Mouse (Mus musculus) limb, embryonic 11.5 days (tissue): ENCODE measurements around the gene Lax1. TPM values are rescaled to one million over a fixed set of nuclear protein-coding genes. Genes with fewer than 3 reads are reported as not detected.

Experiments
- ATAC-seq: fragments of 200-750 bp; cut with Nextera tagmentation; 2 replicates; pipeline ENCODE4 v1.8.0; 2017; ENCODE audit warnings: low read depth; ENCODE audit not compliant: insufficient number of reproducible peaks, low FRiP score, low TSS enrichment
- DNase-seq: peaks from one replicate; pipeline ENCODE4 v3.0.0-alpha.2; 2015; ENCODE audit warnings: low spot score
- H3K27ac ChIP-seq: fragments of 300-500 bp; sonication (generic); replicated peaks from 2 replicates; pipeline ENCODE4 v1.5.1; 2014; ENCODE audit warnings: low read depth, mild to moderate bottlenecking, low read length
- H3K27me3 ChIP-seq: fragments of 300-500 bp; sonication (generic); 2 replicates; pipeline ENCODE4 v1.6.1; 2014; ENCODE audit warnings: mild to moderate bottlenecking, low read length, mixed read lengths; ENCODE audit not compliant: control insufficient read depth, insufficient read depth
- H3K36me3 ChIP-seq: fragments of 300-500 bp; sonication (generic); 2 replicates; pipeline ENCODE4 v1.6.1; 2014; ENCODE audit warnings: mild to moderate bottlenecking, low read length, moderate library complexity, mixed read lengths; ENCODE audit not compliant: control insufficient read depth, insufficient read depth
- H3K4me1 ChIP-seq: fragments of 300-500 bp; sonication (generic); 2 replicates; pipeline ENCODE4 v1.6.1; 2014; ENCODE audit warnings: low read length, mixed read lengths; ENCODE audit not compliant: control insufficient read depth, insufficient read depth
- H3K4me2 ChIP-seq: fragments of 300-500 bp; sonication (generic); 2 replicates; pipeline ENCODE4 v1.6.1; 2014; ENCODE audit warnings: low read depth, mild to moderate bottlenecking, moderate library complexity; ENCODE audit not compliant: severe bottlenecking
- H3K4me3 ChIP-seq: fragments of 300-500 bp; sonication (generic); 2 replicates; pipeline ENCODE4 v1.5.1; 2014; ENCODE audit warnings: low read depth, low read length
- H3K9ac ChIP-seq: fragments of 300-500 bp; sonication (generic); 2 replicates; pipeline ENCODE4 v1.6.1; 2014; ENCODE audit warnings: mild to moderate bottlenecking, low read length
- H3K9me3 ChIP-seq: fragments of 300-500 bp; sonication (generic); 2 replicates; pipeline ENCODE4 v1.6.1; 2016; ENCODE audit warnings: low read length; ENCODE audit not compliant: control insufficient read depth
- WGBS: fragments of 180-500 bp; shearing (Covaris S2); extraction: QIAGEN DNeasy Blood & Tissue Kit; methylation state at CpG from one replicate; pipeline ENCODE4 v1.1.7; 2014; 5-methylcytosine and 5-hydroxymethylcytosine counted together
- polyA plus RNA-seq: library from polyadenylated mRNA; unstranded; fragments of >200 nt; fragmentation: Nextera tagmentation; extraction: Ambion mirVana; gene quantifications from 2 replicates; pipeline ENCODE4 v1.2.1, GENCODE M21; 2014

Lax1 gene
- polyA plus RNA-seq, 1 experiment from 2014 or later, result 1.1 TPM

DNA sequence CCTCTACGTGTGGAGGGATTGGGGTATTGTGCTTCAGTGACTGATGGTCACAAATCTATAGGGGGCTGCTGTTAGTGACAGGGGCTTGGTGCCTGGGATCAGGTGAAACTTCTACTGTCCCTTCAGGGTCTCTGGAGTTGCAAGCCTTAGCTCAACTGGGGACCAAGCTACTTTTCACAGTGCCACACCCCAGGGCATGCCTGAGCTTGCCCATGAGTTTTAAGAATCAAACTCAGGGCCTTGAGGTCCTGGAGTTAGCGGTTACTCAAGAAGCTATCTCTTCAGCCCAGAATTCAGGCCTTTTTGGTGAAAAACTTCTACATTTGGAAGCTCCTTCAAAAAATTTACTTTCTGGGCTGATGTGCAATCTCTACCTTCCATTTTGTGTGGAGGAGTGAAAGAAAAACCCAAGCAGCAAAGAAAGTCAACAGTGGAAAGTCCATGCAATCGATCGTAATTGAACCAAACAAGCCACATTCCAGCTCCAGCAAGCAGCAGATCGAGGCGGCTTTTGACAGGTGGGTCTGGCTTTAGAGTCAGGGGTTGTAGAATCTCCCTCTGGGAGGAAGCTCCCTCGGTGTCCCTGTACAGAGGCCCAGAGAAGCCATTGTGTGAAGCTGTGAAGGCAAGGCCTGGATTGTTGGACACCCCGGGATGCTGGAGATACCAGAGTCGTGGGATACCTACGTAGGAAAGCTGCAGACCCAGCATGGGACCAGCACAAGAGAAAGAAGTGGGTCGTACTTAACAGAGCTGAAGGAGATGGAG, 25.5 kb downstream of the Lax1 start:
- Histone ChIP-seq H3K36me3 (no peaks in the 10 kb centered on the region), H3K27ac (no peak overlapping the region), H3K4me2 (no peak overlapping the region), H3K9me3 (no peaks in the 10 kb centered on the region), H3K9ac (no peak overlapping the region), H3K27me3 (no peaks in the 10 kb centered on the region), H3K4me1 (peaks cover 6% of the 10 kb centered on the region; the same call in 1 of the 2 replicates), H3K4me3 (no peak overlapping the region)
- no peak for ATAC-seq
- 77% methylated on average over 11 of the region's 11 CpGs for WGBS
- DNase-seq, result no peak

DNA sequence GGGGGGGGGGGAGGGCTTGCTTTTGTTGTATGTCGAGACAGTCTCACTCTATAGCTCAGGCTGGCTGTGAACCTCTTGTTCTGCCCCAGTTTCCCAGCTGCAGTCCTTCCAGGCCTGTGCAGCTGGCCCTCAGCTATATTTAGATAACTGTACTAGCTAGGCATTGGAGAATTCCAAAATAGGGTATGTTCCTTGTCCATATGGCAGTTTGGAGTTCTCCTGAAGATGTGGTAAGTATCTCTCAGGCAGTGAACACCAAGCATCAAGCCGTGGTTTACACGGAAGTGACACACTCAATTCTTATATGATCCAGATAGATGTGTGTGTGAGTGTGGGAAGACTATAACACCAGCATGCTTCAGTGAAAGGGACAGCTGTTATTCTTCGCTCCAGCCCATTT, 26.5 kb downstream of the Lax1 start:
- H3K27me3 ChIP-seq, result no peaks in the 10 kb centered on the region
- H3K36me3 ChIP-seq, result no peaks in the 10 kb centered on the region
- no peaks in the 10 kb centered on the region for H3K9me3 ChIP-seq
- H3K9ac ChIP-seq, result no peak overlapping the region
- 89% methylated on average over 4 of the region's 4 CpGs for WGBS
- DNase-seq (no peak), ATAC-seq (no peak)
- H3K4me2 ChIP-seq, result no peak overlapping the region
- H3K4me1 ChIP-seq, result peaks cover 12% of the 10 kb centered on the region; the same call in 1 of the 2 replicates
- no peak overlapping the region for H3K4me3 ChIP-seq
- no peak overlapping the region for H3K27ac ChIP-seq

DNA sequence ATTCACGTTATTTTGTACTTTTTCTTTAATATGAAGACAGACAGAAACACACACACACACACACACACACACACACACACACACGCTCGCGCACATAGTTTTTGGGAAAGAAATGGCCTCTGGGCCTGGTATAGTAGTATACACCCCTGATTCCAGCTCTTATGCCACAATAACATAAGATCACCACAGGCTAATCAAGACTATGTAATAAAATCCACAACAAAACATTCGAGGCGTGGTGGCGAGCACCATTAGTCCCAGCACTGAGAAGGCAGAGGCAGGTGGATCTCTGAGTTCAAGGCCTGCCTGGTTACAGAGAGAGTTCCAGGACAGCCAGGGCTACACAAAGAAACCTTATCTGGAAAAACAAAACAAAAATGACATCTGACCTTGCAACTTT, 27.0 kb downstream of the Lax1 start:
- H3K27me3 ChIP-seq, result no peaks in the 10 kb centered on the region
- H3K9ac ChIP-seq, result no peak overlapping the region
- 96% methylated on average over 7 of the region's 7 CpGs for WGBS
- peaks cover 12% of the 10 kb centered on the region; the same call in 1 of the 2 replicates for H3K4me1 ChIP-seq
- H3K4me2 ChIP-seq, result no peak overlapping the region
- H3K4me3 ChIP-seq, result no peak overlapping the region
- H3K9me3 ChIP-seq, result no peaks in the 10 kb centered on the region
- ATAC-seq, result no peak
- H3K36me3 ChIP-seq, result no peaks in the 10 kb centered on the region
- H3K27ac ChIP-seq, result no peak overlapping the region
- DNase-seq, result no peak

DNA sequence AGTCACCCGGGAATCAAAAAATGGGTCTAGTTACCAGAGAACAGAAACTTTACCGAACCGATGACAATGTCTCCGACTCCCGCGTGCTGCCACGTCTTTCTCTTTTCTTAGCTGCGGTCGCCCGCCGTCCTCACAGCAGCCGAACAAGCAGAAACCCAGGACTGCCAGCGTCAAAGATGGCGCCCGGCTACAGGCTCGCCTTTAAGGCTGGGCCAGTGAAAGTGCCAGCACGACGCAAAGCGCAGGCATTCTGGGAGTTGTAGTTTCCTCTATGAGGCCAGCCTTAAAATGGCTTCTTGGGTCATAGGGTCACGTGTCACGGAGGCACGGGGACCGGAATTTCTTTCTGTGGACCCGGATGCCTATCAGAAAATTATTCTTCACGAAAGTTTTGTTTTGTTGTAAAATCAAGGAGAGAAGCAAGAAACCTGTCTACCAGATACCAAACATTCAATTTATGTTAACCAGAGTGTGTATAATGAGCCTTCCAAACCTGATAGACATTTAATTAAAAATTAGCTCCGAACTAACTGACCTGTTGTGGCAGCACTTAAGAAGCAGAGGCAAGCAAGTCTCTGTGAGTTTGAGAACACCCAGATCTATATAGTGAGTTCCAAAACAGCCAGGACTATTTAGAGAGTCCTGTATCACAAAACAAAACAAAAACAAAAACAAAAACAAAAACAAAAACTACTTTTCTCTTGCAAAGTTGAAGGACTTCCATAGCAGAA, 28.5 kb downstream of the Lax1 start, which contains the start of gene Gm38394:
TSS of gene Gm38394 (minus strand) at position 116 of the 731 bp plus-strand sequence.
- ATAC-seq (peak; percentile 98), DNase-seq (peak; percentile 93)
- Histone ChIP-seq H3K4me3 (peak within 1 kb of the TSS; percentile 84), H3K9me3 (no peaks in the 10 kb centered on the region), H3K36me3 (0 out of 2 replicates have a peak, but pooled peaks cover 2% of the 10 kb centered on the region), H3K27ac (peak within 1 kb of the TSS; percentile 81), H3K27me3 (no peaks in the 10 kb centered on the region), H3K4me2 (peak within 1 kb of the TSS; percentile 84), H3K4me1 (peaks cover 15% of the 10 kb centered on the region; the same call in 1 of the 2 replicates), H3K9ac (peak within 1 kb of the TSS; percentile 81)
- WGBS, result 3% methylated on average over 26 of the region's 26 CpGs

DNA sequence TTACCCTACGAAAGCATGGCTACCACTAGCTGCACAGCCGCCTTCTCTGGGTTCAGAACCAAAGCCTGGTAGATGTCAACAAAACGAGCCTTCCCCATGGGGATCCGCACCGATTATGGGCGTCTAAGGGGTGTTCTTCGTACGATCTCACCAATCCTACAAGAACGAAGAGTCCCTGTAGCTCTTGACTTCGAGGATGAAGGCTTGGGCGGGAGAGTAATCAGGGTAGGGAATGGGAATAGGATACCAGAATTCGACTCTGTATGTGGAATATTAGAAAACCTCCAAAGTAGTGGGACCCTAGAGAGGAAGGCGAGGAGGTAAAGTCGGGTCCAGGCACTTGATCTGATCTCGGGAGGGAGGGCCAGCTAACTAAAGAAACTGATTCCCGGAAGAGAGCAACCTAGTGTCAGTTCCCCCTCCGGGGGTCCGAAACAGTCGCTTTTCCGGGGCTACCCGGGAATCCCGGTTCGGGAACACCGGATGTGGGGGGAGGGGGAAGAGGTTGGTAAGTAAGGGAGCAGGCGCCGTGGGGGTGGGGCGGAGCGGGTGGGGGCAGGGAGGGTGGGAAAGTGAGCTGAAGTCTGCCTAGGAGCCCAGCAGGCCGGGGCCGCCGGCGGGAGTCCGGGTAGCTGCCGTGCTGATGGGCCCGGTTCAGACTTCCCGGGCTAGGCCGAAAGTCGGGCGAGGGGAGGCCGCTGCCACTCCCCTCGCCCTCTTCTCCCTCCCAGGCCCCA, 29.3 kb downstream of the Lax1 start, which contains the start of gene Zbed6:
TSS of gene Zbed6 (minus strand) at position 420 of the 737 bp plus-strand sequence.
- WGBS, result 1% methylated on average over 40 of the region's 41 CpGs
- Histone ChIP-seq H3K9me3 (no peaks in the 10 kb centered on the region), H3K36me3 (0 out of 2 replicates have a peak, but pooled peaks cover 2% of the 10 kb centered on the region), H3K4me1 (peaks cover 15% of the 10 kb centered on the region; the same call in 1 of the 2 replicates), H3K9ac (peak within 1 kb of the TSS; percentile 81), H3K4me2 (peak within 1 kb of the TSS; percentile 84), H3K27me3 (no peaks in the 10 kb centered on the region), H3K4me3 (peak within 1 kb of the TSS; percentile 84), H3K27ac (peak within 1 kb of the TSS; percentile 81)
- peak; percentile 85 for DNase-seq
- peak; percentile 87 for ATAC-seq

DNA sequence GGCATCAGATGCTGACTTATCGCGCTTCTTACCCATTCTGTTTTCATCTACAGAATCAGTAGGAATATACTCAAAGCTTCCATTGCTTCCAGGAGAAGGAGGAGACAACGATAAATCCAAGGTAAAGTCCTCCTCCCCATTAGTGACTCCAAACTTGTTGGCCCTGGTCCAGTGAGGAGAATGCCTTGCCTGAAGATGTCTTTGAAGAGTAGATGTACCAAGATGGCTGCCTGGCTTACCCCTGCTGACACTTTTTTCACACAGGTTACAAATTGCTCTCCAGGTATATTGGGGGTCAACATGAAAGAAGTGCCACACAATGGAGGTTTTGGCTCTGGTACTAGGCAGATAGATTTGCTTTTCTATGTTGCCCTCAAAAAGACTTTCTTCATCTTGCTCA, 31.0 kb downstream of the Lax1 start:
- DNase-seq (no peak), ATAC-seq (no peak)
- no peak overlapping the region for H3K4me2 ChIP-seq
- WGBS, result 93% methylated on average over 3 of the region's 3 CpGs
- peaks cover 15% of the 10 kb centered on the region; the same call in 1 of the 2 replicates for H3K4me1 ChIP-seq
- H3K9ac ChIP-seq, result no peak overlapping the region
- no peak overlapping the region for H3K27ac ChIP-seq
- 0 out of 2 replicates have a peak, but pooled peaks cover 2% of the 10 kb centered on the region for H3K36me3 ChIP-seq
- H3K9me3 ChIP-seq, result no peaks in the 10 kb centered on the region
- no peaks in the 10 kb centered on the region for H3K27me3 ChIP-seq
- H3K4me3 ChIP-seq, result no peak overlapping the region

DNA sequence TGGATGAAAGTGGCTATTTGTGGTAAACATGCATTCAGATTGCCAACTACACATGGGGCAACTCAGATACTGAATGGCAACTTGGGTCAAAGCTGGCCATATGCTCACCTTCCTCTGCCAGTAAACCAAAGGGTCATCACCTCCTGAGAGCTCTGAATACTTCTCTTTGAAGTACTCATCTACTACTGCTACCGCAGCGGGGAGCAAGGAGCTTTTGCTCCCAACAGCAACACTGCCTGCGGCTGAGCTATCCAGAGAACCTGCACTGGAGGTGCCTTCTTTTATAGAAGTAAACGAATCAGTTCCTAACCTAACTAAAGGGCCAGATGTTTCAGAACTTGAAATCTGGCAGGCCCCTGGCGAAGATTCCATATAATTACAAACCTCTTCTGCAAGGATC, 33.1 kb downstream of the Lax1 start:
- 0 out of 2 replicates have a peak, but pooled peaks cover 2% of the 10 kb centered on the region for H3K36me3 ChIP-seq
- H3K4me2 ChIP-seq, result no peak overlapping the region
- ATAC-seq (no peak), DNase-seq (no peak)
- no peaks in the 10 kb centered on the region for H3K9me3 ChIP-seq
- no peaks in the 10 kb centered on the region for H3K27me3 ChIP-seq
- H3K4me3 ChIP-seq, result no peak overlapping the region
- peaks cover 15% of the 10 kb centered on the region; the same call in 1 of the 2 replicates for H3K4me1 ChIP-seq
- no peak overlapping the region for H3K9ac ChIP-seq
- WGBS, result 26% methylated on average over 5 of the region's 5 CpGs
- H3K27ac ChIP-seq, result no peak overlapping the region

DNA sequence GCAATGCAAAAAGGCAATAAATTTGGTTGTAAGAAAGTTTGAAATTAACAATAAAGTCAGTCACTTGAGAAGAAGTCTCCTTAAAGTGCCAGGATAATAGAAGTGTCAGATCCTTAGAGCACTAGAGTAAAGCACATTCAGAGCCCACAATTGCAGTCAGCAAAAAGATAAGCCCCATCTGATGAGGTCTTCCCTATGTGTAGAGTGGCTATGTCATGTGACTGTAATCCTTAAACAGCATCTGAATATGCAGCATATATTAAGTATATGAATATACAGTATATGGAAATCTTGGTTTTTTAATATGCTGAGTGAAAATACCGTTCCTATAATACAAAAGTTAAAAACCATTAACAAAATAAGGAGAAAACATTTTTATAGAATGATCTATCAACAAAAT, 36.9 kb downstream of the Lax1 start:
- WGBS, result 96% methylated on average over 1 of the region's 1 CpGs
- H3K36me3 ChIP-seq, result peaks cover 2% of the 10 kb centered on the region; the same call in 1 of the 2 replicates
- DNase-seq (no peak), ATAC-seq (no peak)
- H3K27ac ChIP-seq, result no peak overlapping the region
- no peaks in the 10 kb centered on the region for H3K9me3 ChIP-seq
- H3K4me1 ChIP-seq, result 0 out of 2 replicates have a peak, but pooled peaks cover 2% of the 10 kb centered on the region
- H3K4me2 ChIP-seq, result no peak overlapping the region
- no peak overlapping the region for H3K4me3 ChIP-seq
- no peaks in the 10 kb centered on the region for H3K27me3 ChIP-seq
- no peak overlapping the region for H3K9ac ChIP-seq
